Mouse (Mus musculus) heart, embryonic 16.5 days (tissue): ENCODE measurements around the gene Hepacam2. TPM values are rescaled to one million over a fixed set of nuclear protein-coding genes. Genes with fewer than 3 reads are reported as not detected.

Experiments
- ATAC-seq: fragments of 200-750 bp; cut with Nextera tagmentation; replicated peaks from 2 replicates; pipeline ENCODE4 v1.8.0; 2017; ENCODE audit warnings: moderate number of reproducible peaks; ENCODE audit not compliant: insufficient read depth, low FRiP score; ENCODE audit errors: extremely low read depth
- H3K27ac ChIP-seq: fragments of 300-500 bp; sonication (generic); 2 replicates; pipeline ENCODE4 v1.5.1; 2014; ENCODE audit warnings: mild to moderate bottlenecking, low read length, control low read depth, moderate library complexity
- H3K27me3 ChIP-seq: fragments of 300-500 bp; sonication (generic); 2 replicates; pipeline ENCODE4 v1.6.1; 2014; ENCODE audit warnings: low read length, mixed read lengths; ENCODE audit not compliant: control insufficient read depth, insufficient read depth
- H3K36me3 ChIP-seq: fragments of 300-500 bp; sonication (generic); 2 replicates; pipeline ENCODE4 v1.6.1; 2014; ENCODE audit not compliant: control insufficient read depth, insufficient read depth
- H3K4me1 ChIP-seq: fragments of 300-500 bp; sonication (generic); 2 replicates; pipeline ENCODE4 v1.6.1; 2014; ENCODE audit warnings: low read length, mixed read lengths; ENCODE audit not compliant: control insufficient read depth, insufficient read depth
- H3K4me2 ChIP-seq: fragments of 300-500 bp; sonication (generic); 2 replicates; pipeline ENCODE4 v1.6.1; 2014; ENCODE audit warnings: low read depth, mild to moderate bottlenecking, control low read depth, low read length
- H3K4me3 ChIP-seq: fragments of 300-500 bp; sonication (generic); 2 replicates; pipeline ENCODE4 v1.5.1; 2014; ENCODE audit warnings: mild to moderate bottlenecking, control low read depth, low read length
- H3K9ac ChIP-seq: fragments of 300-500 bp; sonication (generic); 2 replicates; pipeline ENCODE4 v1.6.1; 2014; ENCODE audit warnings: low read length, control low read depth
- H3K9me3 ChIP-seq: fragments of 300-500 bp; sonication (generic); replicated peaks from 2 replicates; pipeline ENCODE4 v1.6.1; 2016; ENCODE audit warnings: low read length; ENCODE audit not compliant: control insufficient read depth
- WGBS: fragments of 180-500 bp; shearing (Covaris S2); extraction: QIAGEN DNeasy Blood & Tissue Kit; methylation state at CpG from one replicate; pipeline ENCODE4 v1.1.7; 2014; 5-methylcytosine and 5-hydroxymethylcytosine counted together
- polyA plus RNA-seq: library from polyadenylated mRNA; unstranded; fragments of >200 nt; fragmentation: Nextera tagmentation; extraction: Ambion mirVana; gene quantifications from 2 replicates; pipeline ENCODE4 v1.2.1, GENCODE M21; 2015

Gene Hepacam2
- polyA plus RNA-seq, 1 experiment from 2014 or later, result 0.30 TPM

- H3K36me3 ChIP-seq, result no peaks in the 10 kb centered on the region
- no peak overlapping the region for H3K4me3 ChIP-seq
- ATAC-seq, result no peak
- 65% methylated on average over 3 of the region's 3 CpGs for WGBS
- no peak overlapping the region for H3K27ac ChIP-seq
- no peaks in the 10 kb centered on the region for H3K27me3 ChIP-seq
- no peaks in the 10 kb centered on the region for H3K9me3 ChIP-seq
- no peaks in the 10 kb centered on the region for H3K4me1 ChIP-seq
- H3K4me2 ChIP-seq, result no peak overlapping the region
- no peak overlapping the region for H3K9ac ChIP-seq
Observed at GRCm38 (mm10) chr6:3485133-3485532, 13.0 kb downstream of the Hepacam2 start.

- Histone ChIP-seq H3K27me3 (no peaks in the 10 kb centered on the region), H3K9me3 (no peaks in the 10 kb centered on the region), H3K4me2 (no peak overlapping the region), H3K4me1 (no peaks in the 10 kb centered on the region), H3K36me3 (no peaks in the 10 kb centered on the region), H3K9ac (no peak overlapping the region), H3K4me3 (no peak overlapping the region), H3K27ac (no peak overlapping the region)
- no peak for ATAC-seq
- 59% methylated on average over 3 of the region's 3 CpGs for WGBS
Observed at GRCm38 (mm10) chr6:3481705-3482104, 16.4 kb downstream of the Hepacam2 start.

- no peak overlapping the region for H3K27ac ChIP-seq
- H3K4me1 ChIP-seq, result no peaks in the 10 kb centered on the region
- no peaks in the 10 kb centered on the region for H3K27me3 ChIP-seq
- no peak overlapping the region for H3K9ac ChIP-seq
- H3K36me3 ChIP-seq, result no peaks in the 10 kb centered on the region
- no peaks in the 10 kb centered on the region for H3K9me3 ChIP-seq
- ATAC-seq, result no peak
- WGBS, result 69% methylated on average over 5 of the region's 5 CpGs
- no peak overlapping the region for H3K4me2 ChIP-seq
- no peak overlapping the region for H3K4me3 ChIP-seq
Observed at GRCm38 (mm10) chr6:3479853-3480252, 18.2 kb downstream of the Hepacam2 start.

- H3K27ac ChIP-seq, result no peak overlapping the region
- ATAC-seq, result no peak
- H3K4me3 ChIP-seq, result no peak overlapping the region
- no peaks in the 10 kb centered on the region for H3K4me1 ChIP-seq
- H3K27me3 ChIP-seq, result no peaks in the 10 kb centered on the region
- H3K4me2 ChIP-seq, result no peak overlapping the region
- H3K36me3 ChIP-seq, result no peaks in the 10 kb centered on the region
- H3K9ac ChIP-seq, result no peak overlapping the region
- WGBS, result 46% methylated on average over 2 of the region's 2 CpGs
- H3K9me3 ChIP-seq, result no peaks in the 10 kb centered on the region
Observed at GRCm38 (mm10) chr6:3476299-3476698, 21.8 kb downstream of the Hepacam2 start.

- Histone ChIP-seq H3K36me3 (no peaks in the 10 kb centered on the region), H3K27ac (no peak overlapping the region), H3K9me3 (no peaks in the 10 kb centered on the region), H3K9ac (no peak overlapping the region), H3K27me3 (no peaks in the 10 kb centered on the region), H3K4me3 (no peak overlapping the region), H3K4me1 (no peaks in the 10 kb centered on the region), H3K4me2 (no peak overlapping the region)
- no peak for ATAC-seq
- WGBS, result 71% methylated on average over 2 of the region's 2 CpGs
Observed at GRCm38 (mm10) chr6:3470706-3471105, 27.4 kb downstream of the Hepacam2 start.

- Histone ChIP-seq H3K4me1 (no peaks in the 10 kb centered on the region), H3K27me3 (no peaks in the 10 kb centered on the region), H3K4me2 (no peak overlapping the region), H3K9ac (no peak overlapping the region), H3K9me3 (no peaks in the 10 kb centered on the region), H3K36me3 (no peaks in the 10 kb centered on the region), H3K27ac (no peak overlapping the region), H3K4me3 (no peak overlapping the region)
- 52% methylated on average over 1 of the region's 1 CpGs for WGBS
- ATAC-seq, result no peak
Observed at GRCm38 (mm10) chr6:3468627-3469026, 29.5 kb downstream of the Hepacam2 start.

- no peaks in the 10 kb centered on the region for H3K9me3 ChIP-seq
- ATAC-seq, result no peak
- H3K4me3 ChIP-seq, result no peak overlapping the region
- no peaks in the 10 kb centered on the region for H3K4me1 ChIP-seq
- H3K9ac ChIP-seq, result no peak overlapping the region
- WGBS, result 71% methylated on average over 2 of the region's 2 CpGs
- no peak overlapping the region for H3K27ac ChIP-seq
- no peaks in the 10 kb centered on the region for H3K36me3 ChIP-seq
- H3K27me3 ChIP-seq, result no peaks in the 10 kb centered on the region
- no peak overlapping the region for H3K4me2 ChIP-seq
Observed at GRCm38 (mm10) chr6:3463594-3463993, 34.5 kb downstream of the Hepacam2 start.

GRCm38 (mm10) chr6:3463026-3463425, 35.1 kb downstream of the Hepacam2 start:
- no peaks in the 10 kb centered on the region for H3K27me3 ChIP-seq
- no peak overlapping the region for H3K4me3 ChIP-seq
- no peak overlapping the region for H3K9ac ChIP-seq
- H3K27ac ChIP-seq, result no peak overlapping the region
- no peak for ATAC-seq
- no peak overlapping the region for H3K4me2 ChIP-seq
- no peaks in the 10 kb centered on the region for H3K4me1 ChIP-seq
- no peaks in the 10 kb centered on the region for H3K36me3 ChIP-seq
- H3K9me3 ChIP-seq, result no peaks in the 10 kb centered on the region
- WGBS, result 73% methylated on average over 6 of the region's 6 CpGs

- H3K27me3 ChIP-seq, result no peaks in the 10 kb centered on the region
- no peaks in the 10 kb centered on the region for H3K36me3 ChIP-seq
- no peak overlapping the region for H3K4me3 ChIP-seq
- H3K4me1 ChIP-seq, result no peaks in the 10 kb centered on the region
- WGBS, result 65% methylated on average over 11 of the region's 11 CpGs
- no peak overlapping the region for H3K4me2 ChIP-seq
- no peak overlapping the region for H3K9ac ChIP-seq
- ATAC-seq, result no peak
- no peak overlapping the region for H3K27ac ChIP-seq
- no peaks in the 10 kb centered on the region for H3K9me3 ChIP-seq
Observed at GRCm38 (mm10) chr6:3455944-3456536, 42.1 kb downstream of the Hepacam2 start.
